Mouse (Mus musculus): ENCODE results near the gene Kdm4b.

- no peak for TF ChIP-seq POLR2A (IDR thresholded peaks at IDR 0.05; ENCODE audit: borderline replicate concordance, extremely low read depth, insufficient read depth, insufficient read length, poor library complexity, severe bottlenecking)
- no peak for TF ChIP-seq CTCF (IDR thresholded peaks at IDR 0.05; ENCODE audit: borderline replicate concordance, extremely low read depth, insufficient read depth, insufficient read length)
These were observed 105.7 kb downstream of the Kdm4b start for GRCm38 (mm10) chr17:56431582-56431981.

Data from brain, embryonic 14.5 days (tissue).